Mouse (Mus musculus) lung, adult 2 months (tissue): Measurements from ENCODE around the gene Ccdc6. TPM values are rescaled to one million over a fixed set of nuclear protein-coding genes. Genes with fewer than 3 reads are reported as not detected.

ENCODE experiments used
- DNase-seq: peaks from one replicate; pipeline ENCODE4 v3.0.0; 2022
- H3K4me1 ChIP-seq: fragments of 200-500 bp; 2 replicates; pipeline ENCODE4 v1.6.1; 2011; ENCODE audit warnings: low read length; ENCODE audit not compliant: control insufficient read depth, insufficient read depth
- H3K4me3 ChIP-seq: fragments of 200-500 bp; replicated peaks from 2 replicates; pipeline ENCODE3; 2011; ENCODE audit warnings: low read depth, mild to moderate bottlenecking, control low read depth, low read length; ENCODE audit errors: extremely low read depth
- CTCF ChIP-seq: fragments of 200-500 bp; IDR thresholded peaks from 2 replicates; pipeline ENCODE4 v1.5.1; 2011; ENCODE audit warnings: mild to moderate bottlenecking, low read length, control low read depth; ENCODE audit not compliant: insufficient read depth
- POLR2A ChIP-seq: fragments of 200-500 bp; IDR thresholded peaks from 2 replicates; pipeline ENCODE4 v1.6.1; 2011; ENCODE audit warnings: low read depth, mild to moderate bottlenecking, control low read depth, low read length, borderline replicate concordance; ENCODE audit errors: extremely low read depth
- WGBS: fragments of 180-500 bp; shearing (Covaris S2); methylation state at CpG from one replicate; pipeline ENCODE4 v1.1.7; 2018; 5-methylcytosine and 5-hydroxymethylcytosine counted together
- polyA plus RNA-seq: library from polyadenylated mRNA; depleted of rRNA; stranded (reverse); fragments of >200 nt; gene quantifications from 2 replicates; pipeline ENCODE4 v1.2.3, GENCODE M21; 2012

Ccdc6 gene
- polyA plus RNA-seq, 1 experiment: 22.2 TPM

GRCm38 (mm10) chr10:70142623-70143022, 45.7 kb downstream of the Ccdc6 start:
- no peaks in the 10 kb centered on the region for H3K4me1 ChIP-seq
- DNase-seq: no peak
- H3K4me3 ChIP-seq: no peak overlapping the region
- TF ChIP-seq CTCF: no peak
- no peak for TF ChIP-seq POLR2A
- 95% methylated on average over 17 of the region's 17 CpGs for WGBS

DNA sequence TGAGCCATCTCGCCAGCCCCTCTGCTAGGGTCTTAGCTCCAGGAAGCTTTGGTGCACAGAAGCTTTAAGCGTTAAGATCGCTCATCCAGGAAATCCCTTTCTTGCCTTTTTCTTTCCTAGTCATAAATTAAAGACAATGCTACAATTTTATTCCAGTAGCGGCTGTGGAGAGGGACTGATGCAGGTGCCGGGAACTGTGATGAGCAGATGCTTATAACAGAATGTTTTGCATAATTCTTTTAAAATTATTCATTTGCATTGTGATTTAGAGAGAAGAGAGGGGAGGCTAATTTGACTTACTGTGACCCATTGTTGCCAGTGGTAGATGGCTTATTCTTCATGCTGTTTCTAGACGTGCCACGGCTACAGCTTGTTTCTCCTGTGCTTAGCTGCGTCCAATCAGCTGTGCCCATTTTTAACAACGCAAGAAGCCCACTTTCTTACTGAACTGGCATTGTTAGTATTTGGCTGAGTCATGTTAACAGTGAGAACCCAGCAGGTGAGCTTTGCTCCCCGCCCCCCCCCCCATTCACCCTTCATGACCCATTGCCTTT, 47.2 kb downstream of the Ccdc6 start:
- Histone ChIP-seq H3K4me1 (no peaks in the 10 kb centered on the region; the same call in 1 of the 2 replicates), H3K4me3 (no peak overlapping the region)
- no peak for DNase-seq
- 93% methylated on average over 10 of the region's 10 CpGs for WGBS
- TF ChIP-seq CTCF: no peak
- no peak for TF ChIP-seq POLR2A

DNA sequence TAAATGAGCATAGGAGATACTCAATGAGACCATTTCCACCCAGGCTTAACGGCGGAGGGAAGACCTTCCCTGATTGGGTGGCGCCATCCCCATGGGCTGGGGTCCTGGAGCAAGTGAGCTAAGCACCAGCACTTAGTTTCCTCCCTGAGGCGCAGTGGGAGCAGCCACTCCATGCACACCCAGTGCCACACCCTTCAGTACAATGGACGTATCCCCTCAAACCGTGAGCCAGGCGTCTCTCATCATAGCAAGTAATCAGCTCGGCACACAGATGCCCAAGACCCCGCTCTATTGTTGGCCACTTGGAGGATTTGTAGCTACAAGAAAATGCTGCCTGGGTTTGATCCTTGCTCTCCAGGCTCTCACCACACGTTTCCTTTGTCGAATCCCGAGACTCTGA, 49.0 kb downstream of the Ccdc6 start:
- no peak for DNase-seq
- H3K4me3 ChIP-seq: no peak overlapping the region
- WGBS: 96% methylated on average over 12 of the region's 12 CpGs
- no peaks in the 10 kb centered on the region; the same call in 1 of the 2 replicates for H3K4me1 ChIP-seq
- TF ChIP-seq CTCF (no peak), POLR2A (no peak)

DNA sequence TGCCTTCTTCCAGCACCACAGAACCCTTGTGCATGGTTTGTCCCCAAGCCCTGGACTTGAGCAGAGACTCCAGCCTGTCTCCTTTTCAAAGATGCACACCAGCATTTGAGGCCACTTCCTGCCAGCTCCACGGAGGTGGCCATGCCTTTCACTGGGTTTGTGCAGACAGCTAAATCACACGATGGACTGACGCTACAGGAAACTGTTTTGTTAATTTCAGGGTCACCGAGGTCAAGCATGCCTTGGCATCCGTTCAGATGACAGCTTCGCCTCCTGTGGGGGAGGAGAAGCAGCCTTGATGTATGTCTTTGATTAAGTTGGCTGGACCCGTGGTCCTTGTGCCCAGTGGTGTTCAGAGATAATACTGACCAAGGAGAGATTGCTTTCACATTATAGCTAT, 52.2 kb downstream of the Ccdc6 start:
- DNase-seq: no peak
- Histone ChIP-seq H3K4me1 (peaks cover 7% of the 10 kb centered on the region), H3K4me3 (no peak overlapping the region)
- 12% methylated on average over 7 of the region's 7 CpGs for WGBS
- TF ChIP-seq CTCF (no peak), POLR2A (no peak)

DNA sequence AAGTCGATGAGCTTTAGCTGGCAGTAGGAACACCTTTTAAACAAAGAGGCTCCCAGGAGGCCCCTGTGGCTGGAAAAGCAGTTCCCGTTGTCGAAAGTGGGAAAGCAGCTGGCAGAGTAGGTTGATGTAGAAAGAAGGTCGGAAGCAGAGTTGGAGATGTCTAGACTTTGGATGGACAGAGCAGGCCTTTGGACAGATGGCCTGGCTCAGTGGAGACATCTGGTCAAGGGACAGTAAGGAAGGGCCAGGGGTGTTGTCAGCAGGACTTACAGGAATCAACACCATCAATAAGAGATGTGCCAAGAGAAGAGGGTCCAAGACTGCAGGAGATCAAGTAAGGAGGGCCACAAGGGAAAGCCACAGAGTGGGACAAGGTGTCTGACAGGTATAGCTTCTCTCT, 53.4 kb downstream of the Ccdc6 start:
- Histone ChIP-seq H3K4me1 (peaks cover 7% of the 10 kb centered on the region), H3K4me3 (no peak overlapping the region)
- 71% methylated on average over 4 of the region's 4 CpGs for WGBS
- TF ChIP-seq CTCF: no peak
- TF ChIP-seq POLR2A: no peak
- no peak for DNase-seq

GRCm38 (mm10) chr10:70151171-70151570, 54.2 kb downstream of the Ccdc6 start:
- Histone ChIP-seq H3K4me1 (peaks cover 7% of the 10 kb centered on the region), H3K4me3 (no peak overlapping the region)
- WGBS: 86% methylated on average over 10 of the region's 10 CpGs
- no peak for TF ChIP-seq CTCF
- TF ChIP-seq POLR2A: no peak
- no peak for DNase-seq

DNA sequence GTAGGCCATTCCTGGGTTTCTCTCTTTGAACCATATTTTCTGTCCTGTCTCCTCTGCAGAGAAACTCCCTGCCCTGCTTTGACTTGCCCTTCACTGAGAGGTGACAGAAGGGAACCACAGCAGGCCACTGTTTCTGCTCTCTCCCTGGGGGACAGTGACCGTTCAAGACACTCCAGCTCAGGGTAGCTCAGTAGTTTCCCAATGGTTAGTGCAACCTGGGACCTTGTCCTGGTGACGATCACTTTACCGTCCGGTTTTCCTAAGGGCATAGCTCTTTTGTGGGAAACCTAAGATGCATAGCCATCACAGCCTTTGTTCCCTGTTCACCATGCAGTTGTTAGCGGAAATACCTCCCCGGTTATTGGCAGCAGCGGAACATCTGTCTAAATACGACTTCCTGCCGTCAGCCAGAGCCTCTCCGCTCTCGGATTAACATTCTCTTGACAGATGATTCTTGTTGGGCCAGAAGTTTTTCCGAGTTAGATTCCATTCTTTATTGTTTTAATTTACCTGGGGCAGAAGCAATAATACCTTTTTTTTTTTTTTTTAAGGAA, 55.3 kb downstream of the Ccdc6 start:
- TF ChIP-seq POLR2A: no peak
- no peak for TF ChIP-seq CTCF
- 33% methylated on average over 12 of the region's 12 CpGs for WGBS
- Histone ChIP-seq H3K4me1 (peaks cover 7% of the 10 kb centered on the region), H3K4me3 (no peak overlapping the region)
- DNase-seq: no peak

DNA sequence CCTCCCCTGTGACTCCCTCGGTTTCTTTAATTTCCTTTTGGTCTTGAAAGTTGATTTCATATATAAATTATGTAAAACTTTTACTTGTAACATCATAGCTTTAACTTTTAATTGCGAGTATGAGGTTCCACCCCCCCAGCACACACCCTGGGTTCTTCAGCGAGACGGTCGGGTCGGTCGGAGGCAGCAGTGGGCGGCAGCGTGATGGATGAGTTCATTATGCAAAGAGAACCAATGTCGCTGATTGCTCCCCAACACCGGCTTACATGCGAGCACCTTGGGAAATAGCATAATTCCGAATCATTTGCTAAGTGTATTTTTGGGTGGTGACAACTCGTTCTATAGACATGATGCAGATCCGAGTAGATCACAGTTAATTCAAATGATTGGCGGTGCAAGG, 56.9 kb downstream of the Ccdc6 start:
- 93% methylated on average over 16 of the region's 16 CpGs for WGBS
- no peak for DNase-seq
- no peak for TF ChIP-seq POLR2A
- TF ChIP-seq CTCF: no peak
- H3K4me3 ChIP-seq: no peak overlapping the region
- H3K4me1 ChIP-seq: peaks cover 7% of the 10 kb centered on the region

- peak; percentile 42 for DNase-seq
- no peak overlapping the region for H3K4me3 ChIP-seq
- TF ChIP-seq CTCF (peak; percentile 63), POLR2A (no peak)
- H3K4me1 ChIP-seq: peaks cover 7% of the 10 kb centered on the region
- 85% methylated on average over 3 of the region's 3 CpGs for WGBS
Measured at GRCm38 (mm10) chr10:70156431-70157165, 59.7 kb downstream of the Ccdc6 start.
